Mouse (Mus musculus): ENCODE data around the gene St6galnac5. TPM values are rescaled to one million over a fixed set of nuclear protein-coding genes. Genes with fewer than 3 reads are reported as not detected.

Gene St6galnac5
- polyA plus RNA-seq, 1 experiment from 2014 or later, result 19.3 TPM

- 82% methylated on average over 7 of the region's 7 CpGs for WGBS
- Histone ChIP-seq H3K9me3 (no peaks in the 10 kb centered on the region), H3K36me3 (no peaks in the 10 kb centered on the region), H3K27ac (replicated peaks) (no peak overlapping the region), H3K9ac (no peak overlapping the region), H3K4me2 (no peak overlapping the region), H3K4me3 (no peak overlapping the region), H3K4me1 (replicated peaks) (no peaks in the 10 kb centered on the region), H3K27me3 (no peaks in the 10 kb centered on the region)
- no peak for ATAC-seq (ENCODE audit: low FRiP score, low read depth)
Measured at GRCm38 (mm10) chr3:152948556-152948955, 33.5 kb downstream of the St6galnac5 start.

GRCm38 (mm10) chr3:152947031-152947640 is 34.9 kb downstream of the St6galnac5 start:
- H3K9me3 ChIP-seq, result no peaks in the 10 kb centered on the region
- no peak overlapping the region for H3K9ac ChIP-seq
- no peak overlapping the region for H3K4me2 ChIP-seq
- no peak overlapping the region for H3K27ac ChIP-seq (replicated peaks)
- H3K27me3 ChIP-seq, result no peaks in the 10 kb centered on the region
- H3K36me3 ChIP-seq, result no peaks in the 10 kb centered on the region
- no peak overlapping the region for H3K4me3 ChIP-seq
- H3K4me1 ChIP-seq (replicated peaks), result peaks cover 10% of the 10 kb centered on the region; the same call in 1 of the 2 replicates
- ATAC-seq (ENCODE audit: low FRiP score, low read depth), result no peak
- 70% methylated on average over 11 of the region's 11 CpGs for WGBS

DNA sequence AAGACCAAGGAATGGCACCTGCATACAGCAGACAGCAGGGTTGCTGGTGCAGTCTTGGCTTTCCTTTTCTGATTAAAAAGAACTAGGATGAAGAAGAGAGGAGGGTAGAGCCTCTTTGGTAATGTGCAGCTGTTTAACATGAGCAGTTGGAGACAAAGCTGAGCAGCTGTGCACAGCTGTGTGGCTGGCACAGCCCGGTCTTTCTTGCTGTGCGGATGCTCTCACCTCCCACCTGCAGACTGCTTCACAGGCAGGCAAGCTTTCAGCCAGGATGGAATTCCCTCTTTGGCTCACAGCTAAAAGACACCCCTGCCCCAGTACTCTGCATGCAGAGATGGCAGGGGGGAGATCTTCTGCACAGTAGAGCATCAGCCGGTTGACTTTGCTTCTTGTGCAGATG is 37.3 kb downstream of the St6galnac5 start:
- no peak for ATAC-seq (ENCODE audit: low FRiP score, low read depth)
- no peaks in the 10 kb centered on the region for H3K27me3 ChIP-seq
- H3K4me1 ChIP-seq (replicated peaks), result peaks cover 10% of the 10 kb centered on the region; the same call in 1 of the 2 replicates
- H3K4me3 ChIP-seq, result no peak overlapping the region
- 69% methylated on average over 3 of the region's 3 CpGs for whole genome bisulfite sequencing
- H3K36me3 ChIP-seq, result no peaks in the 10 kb centered on the region
- no peak overlapping the region for H3K27ac ChIP-seq (replicated peaks)
- no peaks in the 10 kb centered on the region for H3K9me3 ChIP-seq
- no peak overlapping the region for H3K9ac ChIP-seq
- no peak overlapping the region for H3K4me2 ChIP-seq

DNA sequence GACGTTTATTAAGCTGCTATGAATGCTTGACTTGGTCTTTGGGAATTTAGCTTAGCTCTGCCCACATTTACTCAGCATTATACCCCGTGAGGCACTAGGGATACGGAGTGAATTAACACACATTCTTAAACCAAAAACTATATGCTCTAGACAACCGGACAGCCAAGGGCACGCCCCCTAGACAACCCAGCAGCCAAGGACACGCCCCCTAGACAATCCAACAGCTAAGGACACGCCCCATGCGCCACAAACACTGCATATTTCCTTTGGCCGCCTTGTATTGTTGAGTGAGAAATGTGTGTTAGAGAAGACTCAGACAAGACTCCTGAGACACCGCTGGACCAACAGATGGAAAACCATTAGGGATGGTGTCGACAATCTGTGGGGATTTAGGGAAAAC is 39.1 kb downstream of the St6galnac5 start:
- ATAC-seq (ENCODE audit: low FRiP score, low read depth), result no peak; the same call in 1 of the 2 replicates
- H3K36me3 ChIP-seq, result no peaks in the 10 kb centered on the region
- no peaks in the 10 kb centered on the region for H3K9me3 ChIP-seq
- peaks cover 10% of the 10 kb centered on the region; the same call in 1 of the 2 replicates for H3K4me1 ChIP-seq (replicated peaks)
- no peak overlapping the region for H3K4me2 ChIP-seq
- no peak overlapping the region for H3K9ac ChIP-seq
- H3K27me3 ChIP-seq, result no peaks in the 10 kb centered on the region
- no peak overlapping the region for H3K4me3 ChIP-seq
- no peak overlapping the region for H3K27ac ChIP-seq (replicated peaks)
- 55% methylated on average over 11 of the region's 11 CpGs for WGBS

DNA sequence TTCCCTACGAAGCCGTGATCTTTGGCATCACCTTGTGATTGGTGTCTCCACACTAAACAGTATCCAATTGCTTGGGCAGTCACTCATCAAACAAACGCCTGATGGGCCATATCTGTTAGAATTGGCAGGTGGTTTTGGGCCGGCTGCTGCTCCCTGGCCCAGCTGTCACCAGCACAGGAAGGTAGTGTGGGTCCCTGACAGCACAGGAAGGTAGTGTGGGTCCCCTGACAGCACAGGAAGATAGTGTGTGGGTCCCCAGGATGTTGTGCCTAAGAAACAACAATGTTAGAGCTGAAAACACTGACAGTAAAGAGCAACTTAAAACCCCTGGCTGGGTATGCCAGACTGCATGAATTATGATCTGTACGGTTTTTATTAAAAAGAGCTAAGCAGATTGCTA is 40.4 kb downstream of the St6galnac5 start:
- 83% methylated on average over 5 of the region's 5 CpGs for WGBS

DNA sequence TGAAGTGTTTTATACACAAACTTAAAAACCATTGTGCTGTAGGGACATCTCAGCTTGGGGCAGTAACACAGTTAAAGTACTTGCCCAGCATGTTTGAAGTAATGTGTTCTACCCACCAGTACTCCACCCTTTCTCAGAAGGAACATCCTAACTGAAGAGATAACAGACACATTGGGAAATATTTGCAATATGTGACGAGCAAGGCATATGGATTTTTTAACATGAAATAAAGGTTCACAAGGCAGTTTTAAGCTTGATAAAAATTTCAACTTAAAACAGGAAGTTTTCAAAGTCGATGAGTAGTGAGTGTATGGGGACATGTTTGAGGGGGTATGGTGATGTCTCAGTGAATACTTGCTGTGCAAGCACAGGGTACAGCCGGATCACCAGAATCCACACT is 45.7 kb downstream of the St6galnac5 start:
- 94% methylated on average over 3 of the region's 3 CpGs for WGBS
- Histone ChIP-seq H3K4me2 (no peak overlapping the region), H3K9me3 (no peaks in the 10 kb centered on the region), H3K27me3 (no peaks in the 10 kb centered on the region), H3K36me3 (no peaks in the 10 kb centered on the region), H3K9ac (no peak overlapping the region), H3K4me3 (no peak overlapping the region), H3K4me1 (replicated peaks) (no peaks in the 10 kb centered on the region), H3K27ac (replicated peaks) (no peak overlapping the region)
- no peak for ATAC-seq (ENCODE audit: low FRiP score, low read depth)

More for the DNA sequence above, 40.4 kb downstream of the St6galnac5 start:
- Histone ChIP-seq H3K9ac (no peak overlapping the region), H3K4me1 (replicated peaks) (peaks cover 10% of the 10 kb centered on the region; the same call in 1 of the 2 replicates), H3K9me3 (no peaks in the 10 kb centered on the region), H3K4me3 (no peak overlapping the region), H3K27me3 (no peaks in the 10 kb centered on the region), H3K36me3 (no peaks in the 10 kb centered on the region), H3K27ac (replicated peaks) (no peak overlapping the region), H3K4me2 (no peak overlapping the region)
- ATAC-seq (ENCODE audit: low FRiP score, low read depth), result no peak

- Histone ChIP-seq H3K4me2 (no peak overlapping the region), H3K9ac (no peak overlapping the region), H3K27ac (replicated peaks) (no peak overlapping the region), H3K27me3 (no peaks in the 10 kb centered on the region), H3K4me1 (replicated peaks) (0 out of 2 replicates have a peak, but pooled peaks cover 8% of the 10 kb centered on the region), H3K9me3 (no peaks in the 10 kb centered on the region), H3K4me3 (no peak overlapping the region), H3K36me3 (no peaks in the 10 kb centered on the region)
- ATAC-seq (ENCODE audit: low FRiP score, low read depth), result no peak
- WGBS, result 97% methylated on average over 3 of the region's 3 CpGs
Measured at GRCm38 (mm10) chr3:152933737-152934136, 48.3 kb downstream of the St6galnac5 start.

DNA sequence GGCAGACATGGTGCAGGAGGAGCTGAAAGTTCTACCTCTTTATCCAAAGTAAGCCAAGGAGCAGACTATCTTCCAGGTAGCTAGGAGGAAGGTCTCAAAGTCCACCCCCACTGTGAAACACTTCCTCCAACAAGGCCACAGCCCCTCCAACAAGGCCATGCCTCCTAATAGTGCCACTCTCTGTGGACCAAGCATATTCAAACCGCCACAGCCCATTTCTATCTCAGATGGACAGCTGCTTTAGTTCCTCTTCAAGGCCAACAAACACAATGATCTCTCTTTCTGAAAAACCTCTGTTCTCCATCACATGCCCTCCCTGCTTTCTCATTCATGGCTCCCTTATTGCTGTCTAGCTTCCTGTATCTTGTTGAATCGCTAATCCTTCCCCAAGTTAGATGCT is 49.5 kb downstream of the St6galnac5 start:
- no peak for ATAC-seq (ENCODE audit: low FRiP score, low read depth)
- no peak overlapping the region for H3K27ac ChIP-seq (replicated peaks)
- WGBS, result 86% methylated on average over 2 of the region's 2 CpGs
- no peaks in the 10 kb centered on the region for H3K36me3 ChIP-seq
- H3K4me1 ChIP-seq (replicated peaks), result peaks cover 18% of the 10 kb centered on the region; the same call in 1 of the 2 replicates
- no peak overlapping the region for H3K9ac ChIP-seq
- no peaks in the 10 kb centered on the region for H3K27me3 ChIP-seq
- H3K9me3 ChIP-seq, result no peaks in the 10 kb centered on the region
- H3K4me2 ChIP-seq, result no peak overlapping the region
- no peak overlapping the region for H3K4me3 ChIP-seq

DNA sequence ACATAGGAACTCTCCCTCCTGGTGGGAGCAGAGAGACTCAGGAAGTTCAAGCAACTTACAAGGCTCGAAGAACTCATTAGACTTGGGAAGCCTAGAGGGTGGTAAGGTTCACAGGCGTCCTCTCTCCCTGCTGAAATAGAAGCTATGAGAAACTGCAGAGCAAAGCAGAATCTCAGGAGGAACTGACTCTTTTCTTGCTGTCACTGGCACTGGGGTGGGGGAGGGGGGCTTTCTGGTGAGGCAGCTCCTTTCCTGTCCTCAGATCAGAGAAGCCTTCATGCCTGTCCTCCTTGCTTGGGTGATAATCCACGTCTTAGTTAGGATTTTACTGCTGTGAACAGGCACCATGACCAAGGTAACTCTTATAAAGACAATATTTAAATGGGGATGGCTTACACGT is 50.0 kb downstream of the St6galnac5 start:
- H3K9ac ChIP-seq, result no peak overlapping the region
- H3K4me1 ChIP-seq (replicated peaks), result peaks cover 18% of the 10 kb centered on the region
- H3K4me3 ChIP-seq, result no peak overlapping the region
- H3K27ac ChIP-seq (replicated peaks), result no peak overlapping the region
- no peaks in the 10 kb centered on the region for H3K27me3 ChIP-seq
- no peak for ATAC-seq (ENCODE audit: low FRiP score, low read depth)
- no peaks in the 10 kb centered on the region for H3K36me3 ChIP-seq
- WGBS, result 73% methylated on average over 4 of the region's 4 CpGs
- no peaks in the 10 kb centered on the region for H3K9me3 ChIP-seq
- H3K4me2 ChIP-seq, result no peak overlapping the region

GRCm38 (mm10) chr3:152931354-152931753 is 50.7 kb downstream of the St6galnac5 start:
- ATAC-seq (ENCODE audit: low FRiP score, low read depth), result no peak
- Histone ChIP-seq H3K9me3 (no peaks in the 10 kb centered on the region), H3K9ac (no peak overlapping the region), H3K27ac (replicated peaks) (no peak overlapping the region), H3K27me3 (no peaks in the 10 kb centered on the region), H3K4me1 (replicated peaks) (peaks cover 18% of the 10 kb centered on the region), H3K36me3 (no peaks in the 10 kb centered on the region), H3K4me2 (no peak overlapping the region), H3K4me3 (no peak overlapping the region)
- WGBS, result 85% methylated on average over 3 of the region's 3 CpGs

DNA sequence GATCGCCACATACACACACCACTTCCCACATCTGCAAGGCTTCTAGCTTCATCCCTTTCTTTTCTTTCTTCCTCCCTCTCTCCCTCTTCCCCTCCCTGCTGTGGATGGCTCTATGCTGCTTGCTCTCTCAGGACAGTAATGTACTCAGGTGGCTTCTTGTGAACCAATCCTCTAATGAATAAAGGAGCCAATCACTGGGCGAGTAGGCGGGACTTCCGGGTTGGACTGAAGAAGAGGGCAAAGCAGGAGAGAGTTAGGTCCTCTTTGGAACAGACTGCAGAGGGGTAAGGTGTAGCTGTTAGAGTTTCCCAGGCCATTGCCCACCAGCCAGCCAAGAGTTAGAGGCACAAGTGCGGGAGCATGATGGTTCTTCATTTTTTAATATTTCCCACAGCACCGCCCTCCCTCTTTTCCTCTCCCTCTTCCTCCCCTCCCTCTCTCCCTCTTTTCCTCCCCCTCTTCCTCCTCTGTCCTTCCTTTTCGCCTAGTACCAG is 52.2 kb downstream of the St6galnac5 start:
- Histone ChIP-seq H3K4me1 (replicated peaks) (peaks cover 18% of the 10 kb centered on the region), H3K27me3 (no peaks in the 10 kb centered on the region), H3K4me3 (no peak overlapping the region), H3K27ac (replicated peaks) (no peak overlapping the region), H3K4me2 (no peak overlapping the region), H3K9ac (no peak overlapping the region), H3K9me3 (no peaks in the 10 kb centered on the region), H3K36me3 (no peaks in the 10 kb centered on the region)
- WGBS, result 86% methylated on average over 7 of the region's 7 CpGs
- ATAC-seq (ENCODE audit: low FRiP score, low read depth), result no peak

DNA sequence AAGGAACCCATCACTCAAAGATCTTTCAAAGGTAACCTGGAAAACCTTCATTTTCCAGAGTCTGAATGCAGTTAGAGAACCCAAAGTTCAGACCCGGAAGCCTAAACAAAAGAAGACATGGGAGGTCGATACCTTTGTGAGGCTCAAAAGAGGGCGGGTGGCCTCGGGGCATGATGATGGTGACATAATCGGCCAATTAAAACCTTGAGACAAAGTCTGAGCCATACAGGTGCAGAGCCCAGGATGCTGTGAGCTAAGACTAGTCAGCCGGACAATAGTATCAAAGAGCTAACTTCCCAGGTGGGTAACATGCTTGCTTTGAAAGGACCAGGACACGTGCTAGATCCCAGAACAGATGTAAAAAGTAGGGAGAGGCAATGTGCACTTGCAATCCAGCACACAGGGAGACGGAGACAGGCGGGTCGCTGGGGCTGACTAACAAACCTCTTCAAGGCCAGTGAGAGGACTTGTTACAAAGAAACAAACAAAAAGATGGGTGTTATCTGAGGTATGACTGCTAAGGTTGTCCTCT is 52.7 kb downstream of the St6galnac5 start:
- Histone ChIP-seq H3K9ac (no peak overlapping the region), H3K4me2 (no peak overlapping the region), H3K4me3 (no peak overlapping the region), H3K9me3 (no peaks in the 10 kb centered on the region), H3K27ac (replicated peaks) (no peak overlapping the region), H3K4me1 (replicated peaks) (peaks cover 18% of the 10 kb centered on the region), H3K36me3 (no peaks in the 10 kb centered on the region), H3K27me3 (no peaks in the 10 kb centered on the region)
- 76% methylated on average over 10 of the region's 10 CpGs for WGBS
- no peak for ATAC-seq (ENCODE audit: low FRiP score, low read depth)
